Mouse (Mus musculus) small intestine, adult 2 months (tissue): ENCODE measurements around the gene Herpud1. TPM values are rescaled to one million over a fixed set of nuclear protein-coding genes. Genes with fewer than 3 reads are reported as not detected.

ENCODE experiments used
- H3K27ac ChIP-seq: fragments of 200-500 bp; 2 replicates; pipeline ENCODE4 v1.5.1; 2012; ENCODE audit warnings: low read depth, low read length, control low read depth, inconsistent platforms; ENCODE audit not compliant: insufficient read depth
- H3K27me3 ChIP-seq: fragments of 200-500 bp; 2 replicates; pipeline ENCODE4 v1.6.1; 2012; ENCODE audit warnings: mild to moderate bottlenecking, moderate library complexity, low read length, inconsistent platforms; ENCODE audit not compliant: control insufficient read depth, insufficient read depth
- H3K36me3 ChIP-seq: fragments of 200-500 bp; 2 replicates; pipeline ENCODE4 v1.6.1; 2012; ENCODE audit warnings: mild to moderate bottlenecking, low read length, control low read depth, inconsistent platforms; ENCODE audit not compliant: control insufficient read depth, insufficient read depth
- H3K4me1 ChIP-seq: fragments of 200-500 bp; 2 replicates; pipeline ENCODE4 v1.6.1; 2012; ENCODE audit warnings: low read length, inconsistent platforms, mixed read lengths; ENCODE audit not compliant: control insufficient read depth, insufficient read depth, insufficient read length
- H3K4me3 ChIP-seq: fragments of 200-500 bp; 2 replicates; pipeline ENCODE4 v1.5.1; 2012; ENCODE audit warnings: low read depth, mild to moderate bottlenecking, control low read depth, inconsistent platforms, low read length, moderate library complexity
- CTCF ChIP-seq: fragments of 200-500 bp; IDR thresholded peaks from 2 replicates; pipeline ENCODE4 v1.5.1; 2012; ENCODE audit warnings: low read depth, mild to moderate bottlenecking, control low read depth, inconsistent platforms, low read length, moderate library complexity, mixed read lengths; ENCODE audit not compliant: insufficient replicate concordance, insufficient read length; ENCODE audit errors: extremely low read depth
- POLR2A ChIP-seq: fragments of 200-500 bp; IDR thresholded peaks from 2 replicates; pipeline ENCODE4 v1.6.1; 2012; ENCODE audit warnings: low read depth, mild to moderate bottlenecking, control low read depth, inconsistent platforms, low read length, moderate library complexity
- WGBS: fragments of 180-500 bp; shearing (Covaris S2); methylation state at CpG from one replicate; pipeline ENCODE4 v1.1.7; 2018; 5-methylcytosine and 5-hydroxymethylcytosine counted together
- polyA plus RNA-seq: library from polyadenylated mRNA; depleted of rRNA; stranded (reverse); fragments of >200 nt; gene quantifications from 2 replicates; pipeline ENCODE4 v1.2.3, GENCODE M21; 2012

The Herpud1 gene
- polyA plus RNA-seq, 1 experiment: 331 TPM

GRCm38 (mm10) chr8:94346264-94346663 is 40.0 kb upstream of the Herpud1 start:
- Histone ChIP-seq H3K27ac (peak overlapping the region; percentile 36), H3K4me1 (peaks cover 7% of the 10 kb centered on the region), H3K4me3 (peak overlapping the region; percentile 17; the same call in 1 of the 2 replicates), H3K27me3 (no peaks in the 10 kb centered on the region), H3K36me3 (no peaks in the 10 kb centered on the region)
- 93% methylated on average over 13 of the region's 13 CpGs for WGBS
- TF ChIP-seq CTCF: no peak
- no peak for TF ChIP-seq POLR2A

GRCm38 (mm10) chr8:94348425-94348824 is 37.8 kb upstream of the Herpud1 start:
- Histone ChIP-seq H3K4me1 (peaks cover 7% of the 10 kb centered on the region), H3K36me3 (no peaks in the 10 kb centered on the region), H3K27ac (no peak overlapping the region), H3K27me3 (no peaks in the 10 kb centered on the region), H3K4me3 (no peak overlapping the region)
- TF ChIP-seq POLR2A: no peak
- TF ChIP-seq CTCF: no peak
- WGBS: 73% methylated on average over 9 of the region's 9 CpGs

- Histone ChIP-seq H3K4me3 (peak overlapping the region; percentile 14; the same call in 1 of the 2 replicates), H3K4me1 (peaks cover 30% of the 10 kb centered on the region; the same call in 1 of the 2 replicates), H3K27me3 (no peaks in the 10 kb centered on the region), H3K27ac (peak overlapping the region; percentile 97), H3K36me3 (no peaks in the 10 kb centered on the region)
- TF ChIP-seq POLR2A (peak; percentile 55; the same call in 1 of the 2 replicates), CTCF (0 out of 2 replicates have a peak, but pooled peaks have one; percentile 10)
- WGBS: 23% methylated on average over 7 of the region's 7 CpGs
Measured at GRCm38 (mm10) chr8:94354069-94354531, 32.1 kb upstream of the Herpud1 start.

GRCm38 (mm10) chr8:94354571-94354970 is 31.7 kb upstream of the Herpud1 start:
- Histone ChIP-seq H3K4me1 (peaks cover 30% of the 10 kb centered on the region; the same call in 1 of the 2 replicates), H3K36me3 (no peaks in the 10 kb centered on the region), H3K27me3 (no peaks in the 10 kb centered on the region), H3K27ac (peak overlapping the region; percentile 97), H3K4me3 (peak overlapping the region; percentile 14; the same call in 1 of the 2 replicates)
- TF ChIP-seq POLR2A: no peak
- no peak for TF ChIP-seq CTCF
- WGBS: 12% methylated on average over 4 of the region's 4 CpGs

GRCm38 (mm10) chr8:94357220-94357619 is 29.0 kb upstream of the Herpud1 start:
- no peak for TF ChIP-seq POLR2A
- TF ChIP-seq CTCF: no peak
- H3K4me3 ChIP-seq: no peak overlapping the region
- 75% methylated on average over 6 of the region's 6 CpGs for WGBS

GRCm38 (mm10) chr8:94358541-94358940 is 27.7 kb upstream of the Herpud1 start:
- H3K27ac ChIP-seq: peak overlapping the region; percentile 17; the same call in 1 of the 2 replicates
- TF ChIP-seq POLR2A: no peak
- no peak for TF ChIP-seq CTCF
- no peaks in the 10 kb centered on the region for H3K27me3 ChIP-seq
- H3K4me3 ChIP-seq: no peak overlapping the region
- WGBS: 25% methylated on average over 5 of the region's 5 CpGs
- no peaks in the 10 kb centered on the region for H3K36me3 ChIP-seq
- peaks cover 51% of the 10 kb centered on the region; the same call in 1 of the 2 replicates for H3K4me1 ChIP-seq

More at GRCm38 (mm10) chr8:94357220-94357619, 29.0 kb upstream of the Herpud1 start:
- Histone ChIP-seq H3K27ac (no peak overlapping the region), H3K36me3 (no peaks in the 10 kb centered on the region), H3K27me3 (no peaks in the 10 kb centered on the region), H3K4me1 (peaks cover 44% of the 10 kb centered on the region; the same call in 1 of the 2 replicates)

- no peak for TF ChIP-seq POLR2A
- TF ChIP-seq CTCF: no peak
- peak overlapping the region; percentile 75 for H3K27ac ChIP-seq
- 57% methylated on average over 6 of the region's 6 CpGs for WGBS
- H3K4me1 ChIP-seq: peaks cover 58% of the 10 kb centered on the region
- H3K4me3 ChIP-seq: no peak overlapping the region
- H3K27me3 ChIP-seq: no peaks in the 10 kb centered on the region
- no peaks in the 10 kb centered on the region for H3K36me3 ChIP-seq
Measured at GRCm38 (mm10) chr8:94361774-94362431, 24.3 kb upstream of the Herpud1 start.
